Mouse (Mus musculus): Measurements from ENCODE around the gene 1110008L16Rik. TPM values are rescaled to one million over a fixed set of nuclear protein-coding genes. Genes with fewer than 3 reads are reported as not detected.

1110008L16Rik gene
- polyA plus RNA-seq (2014; fragmentation: Illumina TruSeq; extraction: RNeasy Lipid Tissue Mini Kit (QIAGEN cat#74804)): 43.1 TPM

DNA sequence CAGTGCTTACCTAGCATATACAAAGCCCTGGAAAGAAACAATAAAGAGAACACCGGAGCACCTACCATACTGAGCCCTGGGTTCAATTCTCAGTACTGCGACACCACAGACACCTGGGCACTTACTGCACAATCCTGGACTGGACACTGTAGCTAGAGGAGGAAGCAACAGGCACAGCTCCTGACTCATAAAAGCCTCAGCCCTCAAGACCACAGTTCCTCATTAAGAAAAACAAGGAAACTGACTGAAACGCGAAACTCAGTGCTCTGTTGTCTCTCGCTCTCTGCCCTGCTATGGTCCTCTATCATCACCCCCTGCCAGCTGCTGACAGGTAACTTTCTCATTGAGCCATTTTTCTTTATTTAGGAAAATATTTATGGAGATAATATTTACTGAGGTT, at the start of gene 1110008L16Rik:
Gene 1110008L16Rik (plus strand): TSS at position 242 of the 400 bp plus-strand sequence.

DNA sequence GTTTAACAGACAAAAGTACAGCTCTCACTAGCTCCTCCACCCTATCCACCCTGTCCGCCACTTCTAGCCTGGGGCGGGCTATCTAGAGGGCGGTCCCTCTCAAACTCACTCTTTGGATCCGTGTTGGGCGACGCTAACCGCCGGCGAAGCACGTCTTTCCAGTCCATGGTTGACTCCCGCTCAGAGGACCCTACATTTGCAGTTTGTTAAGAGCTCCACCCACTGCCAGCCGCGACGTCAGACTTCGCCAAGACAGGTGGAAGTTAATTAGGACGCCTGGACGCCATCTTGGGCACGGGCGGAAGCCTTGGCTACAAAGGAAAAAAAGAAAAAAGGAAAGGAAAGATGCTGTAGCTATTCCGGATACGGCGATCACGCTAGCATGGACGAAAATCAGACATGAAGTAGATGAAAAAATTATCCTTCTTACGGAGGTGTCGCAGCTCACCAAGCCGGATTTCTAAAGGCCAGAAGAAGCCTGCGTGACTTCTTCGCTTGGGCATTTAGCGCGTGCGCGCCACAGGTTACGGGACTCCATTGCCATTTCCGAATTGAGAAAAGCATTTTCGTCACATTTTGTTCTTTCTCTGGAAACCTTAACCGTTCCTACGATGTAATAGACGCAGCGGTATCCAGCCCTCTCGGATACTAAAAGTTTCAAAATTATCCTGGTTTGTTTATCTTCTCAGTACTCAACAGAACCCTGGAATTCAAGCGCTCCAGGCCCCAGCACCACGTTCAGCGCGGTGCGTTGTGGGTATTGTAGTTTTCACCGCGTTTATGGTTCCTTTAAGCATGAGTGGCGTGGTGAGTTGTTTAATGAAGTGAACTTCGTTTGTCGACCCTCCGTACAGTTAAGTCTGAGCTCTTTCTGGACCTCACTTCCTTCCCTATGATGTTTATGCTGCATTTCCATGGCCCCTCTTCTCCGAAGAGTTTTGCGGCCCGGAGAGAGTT, 3.4 kb downstream of the 1110008L16Rik start, which contains the start of gene Ppp2r3c:
Gene Ppp2r3c (minus strand): TSS at position 514 of the 957 bp plus-strand sequence.

DNA sequence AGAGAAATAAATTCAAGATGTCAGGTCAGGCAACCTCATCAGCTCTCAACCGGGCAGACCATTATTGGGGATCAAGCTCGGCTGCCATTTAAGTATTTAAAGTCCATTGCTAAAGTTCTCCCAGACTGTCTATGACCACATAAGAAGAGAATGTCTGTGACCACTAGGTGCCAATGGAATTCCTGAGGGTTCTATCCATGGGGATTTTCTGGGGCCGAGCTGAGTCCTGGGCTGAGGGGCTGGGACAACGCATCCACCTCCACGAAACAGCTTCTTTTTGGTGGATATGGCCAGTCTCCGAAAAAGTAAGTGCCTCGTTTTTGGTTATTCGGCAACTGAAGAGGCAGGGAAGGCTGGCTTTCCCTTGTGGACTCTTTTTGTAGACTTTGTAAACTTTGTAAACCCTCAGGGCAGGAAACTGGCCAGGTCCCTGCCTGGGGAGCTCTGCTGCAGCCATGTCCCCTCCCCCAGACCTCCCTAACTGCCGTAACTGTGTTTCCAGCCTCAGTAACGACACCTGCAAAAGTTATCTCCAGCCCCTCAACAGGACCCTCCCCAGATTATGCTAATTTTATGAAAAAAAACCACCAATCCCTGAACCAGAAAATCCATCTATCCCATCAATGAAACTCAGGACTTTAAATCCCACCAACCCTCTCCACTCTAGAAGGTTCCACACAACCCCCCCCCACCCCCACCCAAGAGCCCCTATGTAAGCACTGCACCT, 84.8 kb downstream of the 1110008L16Rik start, which contains the start of gene Psma6:
Gene Psma6 (plus strand): TSS at position 200 of the 727 bp plus-strand sequence.

Other genes starting within 250 kb of the 1110008L16Rik start
- gene 2700097O09Rik, start 219.5 kb upstream of the 1110008L16Rik start, polyA plus RNA-seq (2014; fragmentation: Illumina TruSeq; extraction: RNeasy Lipid Tissue Mini Kit (QIAGEN cat#74804)): 22.4 TPM
- 1,152 TPM for gene Srp54a, start 219.3 kb upstream of the 1110008L16Rik start, polyA plus RNA-seq (2014; fragmentation: Illumina TruSeq; extraction: RNeasy Lipid Tissue Mini Kit (QIAGEN cat#74804))
- gene Fam177a, start 175.1 kb upstream of the 1110008L16Rik start, polyA plus RNA-seq (2014; fragmentation: Illumina TruSeq; extraction: RNeasy Lipid Tissue Mini Kit (QIAGEN cat#74804)): not detected
- gene Srp54b, start 144.5 kb upstream of the 1110008L16Rik start, polyA plus RNA-seq (2014; fragmentation: Illumina TruSeq; extraction: RNeasy Lipid Tissue Mini Kit (QIAGEN cat#74804)): 3.0 TPM
- 35.0 TPM for gene 1700047I17Rik2, start 100.0 kb upstream of the 1110008L16Rik start, polyA plus RNA-seq (2014; fragmentation: Illumina TruSeq; extraction: RNeasy Lipid Tissue Mini Kit (QIAGEN cat#74804))
- 316 TPM for gene Srp54c, start 69.4 kb upstream of the 1110008L16Rik start, polyA plus RNA-seq (2014; fragmentation: Illumina TruSeq; extraction: RNeasy Lipid Tissue Mini Kit (QIAGEN cat#74804))
- 38.3 TPM for gene Ppp2r3c, start 3.4 kb downstream of the 1110008L16Rik start, polyA plus RNA-seq (2014; fragmentation: Illumina TruSeq; extraction: RNeasy Lipid Tissue Mini Kit (QIAGEN cat#74804))
- 353 TPM for gene Psma6, start 84.6 kb downstream of the 1110008L16Rik start, polyA plus RNA-seq (2014; fragmentation: Illumina TruSeq; extraction: RNeasy Lipid Tissue Mini Kit (QIAGEN cat#74804))
- gene Nfkbia, start 193.1 kb downstream of the 1110008L16Rik start, polyA plus RNA-seq (2014; fragmentation: Illumina TruSeq; extraction: RNeasy Lipid Tissue Mini Kit (QIAGEN cat#74804)): 36.7 TPM

Data from ovary, adult 10 weeks (tissue).